Mouse (Mus musculus): Measurements from ENCODE around the gene Ppdpf. TPM values are rescaled to one million over a fixed set of nuclear protein-coding genes. Genes with fewer than 3 reads are reported as not detected.

Ppdpf gene
- total RNA-seq, 1 experiment from 2014 or later = 79.5 TPM

GRCm38 (mm10) chr2:181219538-181220216, 32.6 kb downstream of the Ppdpf start, which contains the start of gene Fndc11:
TSS of gene Fndc11 (plus strand) at chr2:181220013.
- peak; percentile 71 for DNase-seq

- no peak for DNase-seq
Observed at GRCm38 (mm10) chr2:181220361-181220760, 33.3 kb downstream of the Ppdpf start.

- DNase-seq = no peak
Observed at GRCm38 (mm10) chr2:181224994-181225393, 37.9 kb downstream of the Ppdpf start.

GRCm38 (mm10) chr2:181227122-181227521, 40.1 kb downstream of the Ppdpf start:
- DNase-seq = no peak

- no peak for DNase-seq
Observed at GRCm38 (mm10) chr2:181228335-181228734, 41.3 kb downstream of the Ppdpf start.

- no peak for DNase-seq
Observed at GRCm38 (mm10) chr2:181231171-181231570, 44.1 kb downstream of the Ppdpf start.

- no peak for DNase-seq
Observed at GRCm38 (mm10) chr2:181233443-181233842, 46.4 kb downstream of the Ppdpf start.

- DNase-seq = no peak
Observed at GRCm38 (mm10) chr2:181234680-181235079, 47.6 kb downstream of the Ppdpf start.

GRCm38 (mm10) chr2:181235681-181236566, 48.9 kb downstream of the Ppdpf start:
- DNase-seq = no peak

GRCm38 (mm10) chr2:181237251-181238014, 50.4 kb downstream of the Ppdpf start:
- DNase-seq = no peak

- no peak for DNase-seq
Observed at GRCm38 (mm10) chr2:181238091-181238610, 51.1 kb downstream of the Ppdpf start.

Other genes starting within 250 kb of the Ppdpf start
- gene Nkain4, start 232.5 kb upstream of the Ppdpf start, total RNA-seq (2021) = 2.2 and 2.7 TPM in 2 replicates
- 48.6 and 65.6 TPM in 2 replicates for gene Arfgap1, start 220.0 kb upstream of the Ppdpf start, total RNA-seq (2021)
- gene Col20a1, start 200.7 kb upstream of the Ppdpf start, total RNA-seq (2021) = 2.6 and 3.4 TPM in 2 replicates
- gene Chrna4, start 143.7 kb upstream of the Ppdpf start, total RNA-seq (2021) = 9.9 and 19.2 TPM in 2 replicates
- gene Kcnq2, start 51.9 kb upstream of the Ppdpf start, total RNA-seq (2021) = 3.7 and 6.3 TPM in 2 replicates
- gene Eef1a2, start 30.2 kb upstream of the Ppdpf start, total RNA-seq (2021) = 38.2 and 49.3 TPM in 2 replicates
- not detected in 2 replicates for gene Ptk6, start 15.5 kb downstream of the Ppdpf start, total RNA-seq (2021)
- 0.58 TPM in 1 of 2 replicates, not detected in the other for gene Srms, start 25.9 kb downstream of the Ppdpf start, total RNA-seq (2021)
- 0.43 and 0.67 TPM in 2 replicates for gene Fndc11, start 32.8 kb downstream of the Ppdpf start, total RNA-seq (2021)
- 18.9 and 22.1 TPM in 2 replicates for gene Helz2, start 54.8 kb downstream of the Ppdpf start, total RNA-seq (2021)
- gene Gmeb2, start 100.8 kb downstream of the Ppdpf start, total RNA-seq (2021) = 15.3 and 18.5 TPM in 2 replicates
- gene Stmn3, start 127.3 kb downstream of the Ppdpf start, total RNA-seq (2021) = 9.8 and 12.2 TPM in 2 replicates
- gene Rtel1, start 132.5 kb downstream of the Ppdpf start, total RNA-seq (2021) = 43.4 and 44.7 TPM in 2 replicates
- gene Zgpat, start 177.7 kb downstream of the Ppdpf start, total RNA-seq (2021) = 51.2 and 61.6 TPM in 2 replicates
- 40.8 and 49.7 TPM in 2 replicates for gene Arfrp1, start 178.2 kb downstream of the Ppdpf start, total RNA-seq (2021)
- gene Lime1, start 192.8 kb downstream of the Ppdpf start, total RNA-seq (2021) = 24.7 and 33.2 TPM in 2 replicates

All from adrenal gland, postnatal 25 days (tissue).